Mouse (Mus musculus): ENCODE results near the gene Hist1h3a. TPM values are rescaled to one million over a fixed set of nuclear protein-coding genes. Genes with fewer than 3 reads are reported as not detected.
A peak's percentile ranks its signal among the peaks of the same experiment; 100 is the strongest.
"Not testable (repeated sequence)": the region's sequence is repeated elsewhere in the genome, so short reads cannot be mapped to it uniquely, and the experiment has no call there.

The Hist1h3a gene
- polyA plus RNA-seq, 1 experiment from 2014 or later = 0.77 TPM

GRCm38 (mm10) chr13:23753314-23754078, 8.7 kb downstream of the Hist1h3a start:
- ATAC-seq (replicated peaks) = no peak
- no peak overlapping the region for H3K9ac ChIP-seq
- H3K4me2 ChIP-seq = no peak overlapping the region
- no peaks in the 10 kb centered on the region for H3K9me3 ChIP-seq
- no peak overlapping the region for H3K4me3 ChIP-seq
- no peak overlapping the region for H3K27ac ChIP-seq
- peaks cover 16% of the 10 kb centered on the region for H3K4me1 ChIP-seq
- 51% methylated on average over 4 of the region's 4 CpGs for WGBS
- H3K27me3 ChIP-seq (replicated peaks) = no peaks in the 10 kb centered on the region
- H3K36me3 ChIP-seq (replicated peaks) = no peaks in the 10 kb centered on the region

- 3% methylated on average over 6 of the region's 6 CpGs for WGBS
- Histone ChIP-seq H3K4me1 (peaks cover 20% of the 10 kb centered on the region), H3K4me2 (peak overlapping the region; percentile 83), H3K27ac (no peak overlapping the region), H3K9ac (no peak overlapping the region), H3K27me3 (replicated peaks) (no peaks in the 10 kb centered on the region), H3K9me3 (no peaks in the 10 kb centered on the region), H3K36me3 (replicated peaks) (no peaks in the 10 kb centered on the region), H3K4me3 (peak overlapping the region; percentile 5; the same call in 1 of the 2 replicates)
- no peak for ATAC-seq (replicated peaks)
These were observed 9.4 kb downstream of the Hist1h3a start for GRCm38 (mm10) chr13:23752742-23753172.

- peaks cover 21% of the 10 kb centered on the region for H3K4me1 ChIP-seq
- WGBS = 0% methylated on average over 25 of the region's 47 CpGs
- not testable (repeated sequence) for H3K36me3 ChIP-seq (replicated peaks); H3K27me3 ChIP-seq (replicated peaks); H3K9me3 ChIP-seq
- peak within 1 kb of the TSS; percentile 46 for H3K4me3 ChIP-seq
- H3K4me2 ChIP-seq = peak within 1 kb of the TSS; percentile 83
- H3K9ac ChIP-seq = peak within 1 kb of the TSS; percentile 38; the same call in 1 of the 2 replicates
- peak within 1 kb of the TSS; percentile 91 for H3K27ac ChIP-seq
- ATAC-seq (replicated peaks) = peak; percentile 76
These were observed 10.0 kb downstream of the Hist1h3a start, which contains the start of gene Hist1h3b for GRCm38 (mm10) chr13:23752067-23752741. Gene Hist1h3b, plus strand, starts transcription at chr13:23752267.

GRCm38 (mm10) chr13:23751478-23751956, 10.7 kb downstream of the Hist1h3a start:
- Histone ChIP-seq H3K9me3 (no peaks in the 10 kb centered on the region), H3K9ac (no peak overlapping the region), H3K27me3 (replicated peaks) (no peaks in the 10 kb centered on the region), H3K27ac (peak overlapping the region; percentile 91), H3K36me3 (replicated peaks) (no peaks in the 10 kb centered on the region), H3K4me1 (peaks cover 23% of the 10 kb centered on the region), H3K4me3 (peak overlapping the region; percentile 46), H3K4me2 (peak overlapping the region; percentile 83)
- under 1% methylated on average over 11 of the region's 11 CpGs for WGBS
- ATAC-seq (replicated peaks) = 0 out of 2 replicates have a peak, but pooled peaks have one; percentile 24

- not testable (repeated sequence) for H3K27me3 ChIP-seq (replicated peaks); H3K9me3 ChIP-seq; H3K36me3 ChIP-seq (replicated peaks)
- peak within 1 kb of the TSS; percentile 83 for H3K4me2 ChIP-seq
- whole genome bisulfite sequencing = under 1% methylated on average over 35 of the region's 47 CpGs
- H3K9ac ChIP-seq = peak within 1 kb of the TSS; percentile 38; the same call in 1 of the 2 replicates
- peak within 1 kb of the TSS; percentile 91 for H3K27ac ChIP-seq
- H3K4me3 ChIP-seq = peak within 1 kb of the TSS; percentile 46
- peaks cover 21% of the 10 kb centered on the region for H3K4me1 ChIP-seq
- ATAC-seq (replicated peaks) = peak; percentile 55
These were observed 11.2 kb downstream of the Hist1h3a start, which contains the start of gene Hist1h2ab for GRCm38 (mm10) chr13:23750839-23751477. Gene Hist1h2ab, plus strand, starts transcription at chr13:23751126.

- H3K4me2 ChIP-seq = no peak overlapping the region
- 94% methylated on average over 5 of the region's 5 CpGs for WGBS
These were observed 12.5 kb downstream of the Hist1h3a start for GRCm38 (mm10) chr13:23749563-23750121.

GRCm38 (mm10) chr13:23747892-23748288, 14.3 kb downstream of the Hist1h3a start:
- 6% methylated on average over 4 of the region's 4 CpGs for WGBS
- H3K4me1 ChIP-seq = peaks cover 28% of the 10 kb centered on the region
- no peaks in the 10 kb centered on the region for H3K9me3 ChIP-seq
- H3K9ac ChIP-seq = no peak overlapping the region
- H3K4me2 ChIP-seq = no peak overlapping the region; the same call in 1 of the 2 replicates
- H3K27ac ChIP-seq = peak overlapping the region; percentile 53
- H3K4me3 ChIP-seq = no peak overlapping the region
- no peaks in the 10 kb centered on the region for H3K36me3 ChIP-seq (replicated peaks)
- no peak for ATAC-seq (replicated peaks)
- no peaks in the 10 kb centered on the region for H3K27me3 ChIP-seq (replicated peaks)

More at GRCm38 (mm10) chr13:23749563-23750121, 12.5 kb downstream of the Hist1h3a start:
- H3K36me3 ChIP-seq (replicated peaks) = no peaks in the 10 kb centered on the region
- ATAC-seq (replicated peaks) = no peak
- H3K27me3 ChIP-seq (replicated peaks) = no peaks in the 10 kb centered on the region
- no peaks in the 10 kb centered on the region for H3K9me3 ChIP-seq
- H3K27ac ChIP-seq = no peak overlapping the region
- H3K4me1 ChIP-seq = peaks cover 28% of the 10 kb centered on the region
- H3K4me3 ChIP-seq = no peak overlapping the region
- no peak overlapping the region for H3K9ac ChIP-seq

GRCm38 (mm10) chr13:23747081-23747891, 14.9 kb downstream of the Hist1h3a start:
- Histone ChIP-seq H3K27ac (peak overlapping the region; percentile 96), H3K9ac (0 out of 2 replicates have a peak overlapping the region, but pooled peaks have one; percentile 20), H3K4me2 (peak overlapping the region; percentile 86), H3K9me3 (no peaks in the 10 kb centered on the region), H3K4me3 (peak overlapping the region; percentile 46), H3K27me3 (replicated peaks) (no peaks in the 10 kb centered on the region), H3K36me3 (replicated peaks) (no peaks in the 10 kb centered on the region), H3K4me1 (peaks cover 24% of the 10 kb centered on the region)
- WGBS = 2% methylated on average over 13 of the region's 13 CpGs
- no peak; the same call in 1 of the 2 replicates for ATAC-seq (replicated peaks)

- peak within 1 kb of the TSS; percentile 96 for H3K27ac ChIP-seq
- peak; percentile 92 for ATAC-seq (replicated peaks)
- not testable (repeated sequence) for H3K9me3 ChIP-seq; H3K36me3 ChIP-seq (replicated peaks); H3K27me3 ChIP-seq (replicated peaks)
- WGBS = 1% methylated on average over 46 of the region's 58 CpGs
- peak within 1 kb of the TSS; percentile 37 for H3K9ac ChIP-seq
- H3K4me2 ChIP-seq = peak within 1 kb of the TSS; percentile 86
- H3K4me3 ChIP-seq = peak within 1 kb of the TSS; percentile 46
- H3K4me1 ChIP-seq = peaks cover 21% of the 10 kb centered on the region
These were observed 15.7 kb downstream of the Hist1h3a start, which contains the start of gene Hist1h2bb for GRCm38 (mm10) chr13:23746201-23747080. Gene Hist1h2bb, plus strand, starts transcription at chr13:23746734.

- no peaks in the 10 kb centered on the region for H3K36me3 ChIP-seq (replicated peaks)
- peak within 1 kb of the TSS; percentile 37; the same call in 1 of the 2 replicates for H3K9ac ChIP-seq
- WGBS = under 1% methylated on average over 24 of the region's 28 CpGs
- no peaks in the 10 kb centered on the region for H3K9me3 ChIP-seq
- peak; percentile 77 for ATAC-seq (replicated peaks)
- H3K27ac ChIP-seq = peak within 1 kb of the TSS; percentile 96
- H3K27me3 ChIP-seq (replicated peaks) = no peaks in the 10 kb centered on the region
- peak within 1 kb of the TSS; percentile 86 for H3K4me2 ChIP-seq
- peaks cover 19% of the 10 kb centered on the region for H3K4me1 ChIP-seq
- peak within 1 kb of the TSS; percentile 46 for H3K4me3 ChIP-seq
These were observed 16.6 kb downstream of the Hist1h3a start, which contains the start of gene Hist1h3c for GRCm38 (mm10) chr13:23745381-23746161. Gene Hist1h3c, minus strand, starts transcription at chr13:23745602.
